Mouse (Mus musculus) gastrocnemius, adult 18-20 months (tissue): ENCODE data around the gene Atp8a2. TPM values are rescaled to one million over a fixed set of nuclear protein-coding genes. Genes with fewer than 3 reads are reported as not detected.

Experiments
- DNase-seq: peaks from one replicate; pipeline ENCODE4 v3.0.0; 2021; ENCODE audit warnings: low spot score
- microRNA-seq: library from miRNA; unstranded; fragments of <30 nt; microRNA quantifications from one replicate; pipeline ENCODE4 v1.2.0, GENCODE M21; 2021
- total RNA-seq, 2 experiments: library from RNA; stranded (reverse); gene quantifications; 2 replicates each; pipeline ENCODE4 v1.2.3; 2021

The Atp8a2 gene
- total RNA-seq, 2 experiments from 2014 or later, result 0.64 TPM

DNA sequence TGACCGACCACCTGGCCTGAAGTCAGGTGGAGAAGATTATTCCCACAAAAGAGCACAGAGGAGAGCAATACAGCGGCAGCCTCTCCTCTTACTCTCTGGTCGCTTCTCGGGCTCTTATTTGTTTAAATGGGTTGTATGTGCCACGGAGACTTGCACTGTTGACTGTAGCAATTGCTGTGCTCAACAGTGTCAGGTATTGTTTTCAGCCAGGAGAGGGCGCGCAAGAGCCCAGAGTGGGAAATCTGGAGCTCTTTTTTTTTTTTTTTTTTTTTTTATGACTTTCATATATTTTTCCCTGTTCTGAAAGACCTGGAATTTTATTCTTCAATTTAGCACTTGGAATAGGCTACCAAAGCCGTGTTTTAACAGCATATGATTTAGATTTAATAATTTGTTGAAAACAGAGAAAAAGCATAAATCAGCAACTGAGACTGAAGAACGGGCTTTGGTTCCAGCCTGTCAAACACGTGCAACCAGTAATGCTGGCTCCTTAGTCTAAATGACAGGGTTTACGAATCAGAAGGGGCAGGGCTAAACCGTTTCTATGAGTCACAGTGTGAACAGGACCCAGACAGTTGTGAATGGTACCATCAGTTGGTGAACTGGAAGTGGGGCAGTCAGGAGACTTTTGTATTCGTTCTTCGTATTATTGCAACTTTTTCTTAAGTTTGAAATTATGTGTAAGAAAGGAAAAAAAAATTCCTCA lies 583.9 kb downstream of the Atp8a2 start:
- peak; percentile 63 for DNase-seq

DNA sequence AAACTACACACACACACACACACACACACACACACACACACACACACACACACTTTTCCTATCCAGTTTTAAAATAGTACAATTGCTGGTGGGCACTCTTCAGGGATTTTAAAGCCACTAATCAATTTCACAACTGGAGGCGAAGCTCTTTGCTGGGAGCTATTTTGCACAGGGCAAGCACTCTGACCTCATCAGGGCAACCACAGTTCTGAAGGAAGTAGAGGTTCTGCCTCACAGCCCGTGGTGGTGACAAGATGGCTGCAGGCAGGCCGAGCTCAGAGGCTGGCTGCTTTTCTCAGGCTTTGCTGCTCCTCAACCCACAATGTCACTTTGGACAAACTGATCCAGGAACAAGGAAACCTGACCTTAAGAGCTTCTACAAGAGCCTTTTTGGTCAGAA lies 590.0 kb downstream of the Atp8a2 start:
- DNase-seq, result no peak

DNA sequence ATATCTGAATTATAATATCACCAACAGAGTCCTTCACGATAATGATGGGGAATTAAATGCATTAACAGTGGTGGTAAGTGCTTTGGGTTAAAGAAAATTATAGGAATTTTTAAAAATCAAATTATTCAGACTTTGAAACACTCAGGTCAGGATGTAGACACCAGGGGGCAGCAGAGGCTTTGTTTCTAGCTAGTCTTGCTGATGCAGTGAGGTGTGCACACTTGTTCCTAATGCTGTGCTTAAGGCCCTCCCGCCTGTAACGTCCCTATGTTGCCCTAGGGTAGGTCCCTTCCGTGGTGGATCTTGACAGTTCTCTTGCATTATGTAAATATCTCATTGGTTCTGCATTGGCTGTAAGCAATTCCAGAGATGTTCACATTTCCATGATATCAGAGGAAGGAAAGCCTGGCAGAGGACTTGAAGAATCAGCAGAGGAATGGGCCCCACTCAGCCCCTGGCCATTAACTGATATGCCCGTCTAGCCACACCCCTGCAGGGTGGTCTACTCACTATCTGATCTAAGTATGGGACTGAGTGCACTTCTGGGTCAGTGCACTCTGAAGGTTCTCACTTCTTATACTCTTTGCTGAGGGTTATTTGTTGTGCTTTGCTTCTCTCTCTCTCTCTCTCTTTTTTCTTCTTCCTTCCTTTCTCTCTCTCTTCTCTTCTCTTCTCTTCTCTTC lies 591.2 kb downstream of the Atp8a2 start:
- peak; percentile 60 for DNase-seq

- DNase-seq, result no peak
These were observed 592.9 kb downstream of the Atp8a2 start for GRCm38 (mm10) chr14:59604002-59604645.

DNA sequence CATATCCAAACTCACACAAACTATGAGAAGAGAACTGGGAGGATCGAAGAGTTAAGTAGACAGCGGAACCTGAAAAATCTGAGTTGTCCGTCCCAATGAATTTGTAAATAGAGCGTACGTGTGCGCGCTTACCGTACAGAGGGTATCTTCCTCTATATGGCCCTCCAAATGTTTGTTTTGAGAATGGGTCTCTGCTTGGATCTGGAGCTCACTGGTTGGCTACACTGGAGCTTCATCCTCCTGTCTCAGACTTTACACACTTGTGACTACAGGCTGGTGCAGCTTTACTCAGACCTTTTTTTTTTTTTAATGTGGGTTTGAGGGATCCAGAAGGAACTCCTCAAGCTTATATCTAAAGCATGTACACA lies 598.7 kb downstream of the Atp8a2 start:
- no peak for DNase-seq

- peak; percentile 97 for DNase-seq
These were observed 599.4 kb downstream of the Atp8a2 start, which contains the start of gene Cdadc1 for GRCm38 (mm10) chr14:59597398-59598259. Cdadc1 (minus strand) TSS chr14:59597959.

DNA sequence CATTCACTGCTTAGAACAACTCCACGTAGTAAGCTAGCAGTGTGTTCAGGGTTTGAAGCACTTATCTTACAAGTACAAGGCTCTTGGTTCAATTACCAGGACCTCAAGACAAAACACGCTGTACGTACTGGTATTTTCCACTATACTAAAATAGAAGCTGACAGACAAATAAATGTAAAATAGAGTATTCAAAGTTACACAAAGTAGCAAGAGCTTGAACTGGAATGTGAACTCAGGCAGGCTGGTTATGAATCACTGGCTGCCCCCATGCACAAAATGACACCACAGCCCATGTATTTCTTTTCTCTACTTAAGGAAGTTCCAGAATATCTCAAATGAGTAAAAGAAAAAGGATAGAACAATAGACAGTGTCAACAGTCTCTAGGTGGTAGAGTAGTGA lies 602.0 kb downstream of the Atp8a2 start:
- no peak for DNase-seq

GRCm38 (mm10) chr14:59592593-59592992 lies 604.4 kb downstream of the Atp8a2 start:
- DNase-seq, result no peak

GRCm38 (mm10) chr14:59591901-59592300 lies 605.1 kb downstream of the Atp8a2 start:
- no peak for DNase-seq

DNA sequence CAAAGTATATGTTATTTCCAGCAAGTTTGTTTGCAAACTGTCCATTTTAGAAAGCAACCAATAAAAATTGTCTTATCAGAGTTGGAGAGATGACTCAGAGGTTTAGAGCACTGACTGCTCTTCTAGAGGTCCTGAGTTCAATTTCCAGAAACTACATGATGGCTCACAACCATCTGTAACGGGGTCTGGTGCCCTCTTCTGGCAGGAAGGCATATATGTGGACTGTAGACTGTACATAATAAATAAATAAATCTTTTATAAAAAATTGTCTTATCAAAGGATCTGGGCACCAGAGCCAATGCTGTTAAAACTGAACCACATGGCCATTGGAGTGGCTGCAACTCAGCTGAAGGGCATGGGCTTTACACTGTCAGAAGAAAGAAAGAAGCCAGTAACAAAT lies 606.4 kb downstream of the Atp8a2 start:
- peak; percentile 16 for DNase-seq

Small RNA genes lying within 50 kb of the gene (microRNA-seq; reads per million reads assigned to microRNA genes)
- gene Mir719, result not detected

Other genes with a start within 250 kb of the Atp8a2 start
- not detected for gene Nupl1, start 54.3 kb upstream of the Atp8a2 start, total RNA-seq
- gene Gm49336, start 54.3 kb upstream of the Atp8a2 start, total RNA-seq, result 10 to 100 TPM; 30.1 to 32.6 TPM
- gene Mtmr6, start 68.0 kb upstream of the Atp8a2 start, total RNA-seq, result 10 to 100 TPM; 45.6 to 47.5 TPM
- under 1 TPM; 0.02 TPM for gene Amer2, start 176.1 kb upstream of the Atp8a2 start, total RNA-seq